Mouse (Mus musculus) lung, postnatal 36 days (tissue): Measurements from ENCODE around the gene Prmt2.
A peak's percentile ranks its signal among the peaks of the same experiment; 100 is the strongest.

Experiments
- DNase-seq: peaks from one replicate; pipeline ENCODE4 v3.0.0; 2022; ENCODE audit warnings: mixed read lengths

Prmt2 gene

DNA sequence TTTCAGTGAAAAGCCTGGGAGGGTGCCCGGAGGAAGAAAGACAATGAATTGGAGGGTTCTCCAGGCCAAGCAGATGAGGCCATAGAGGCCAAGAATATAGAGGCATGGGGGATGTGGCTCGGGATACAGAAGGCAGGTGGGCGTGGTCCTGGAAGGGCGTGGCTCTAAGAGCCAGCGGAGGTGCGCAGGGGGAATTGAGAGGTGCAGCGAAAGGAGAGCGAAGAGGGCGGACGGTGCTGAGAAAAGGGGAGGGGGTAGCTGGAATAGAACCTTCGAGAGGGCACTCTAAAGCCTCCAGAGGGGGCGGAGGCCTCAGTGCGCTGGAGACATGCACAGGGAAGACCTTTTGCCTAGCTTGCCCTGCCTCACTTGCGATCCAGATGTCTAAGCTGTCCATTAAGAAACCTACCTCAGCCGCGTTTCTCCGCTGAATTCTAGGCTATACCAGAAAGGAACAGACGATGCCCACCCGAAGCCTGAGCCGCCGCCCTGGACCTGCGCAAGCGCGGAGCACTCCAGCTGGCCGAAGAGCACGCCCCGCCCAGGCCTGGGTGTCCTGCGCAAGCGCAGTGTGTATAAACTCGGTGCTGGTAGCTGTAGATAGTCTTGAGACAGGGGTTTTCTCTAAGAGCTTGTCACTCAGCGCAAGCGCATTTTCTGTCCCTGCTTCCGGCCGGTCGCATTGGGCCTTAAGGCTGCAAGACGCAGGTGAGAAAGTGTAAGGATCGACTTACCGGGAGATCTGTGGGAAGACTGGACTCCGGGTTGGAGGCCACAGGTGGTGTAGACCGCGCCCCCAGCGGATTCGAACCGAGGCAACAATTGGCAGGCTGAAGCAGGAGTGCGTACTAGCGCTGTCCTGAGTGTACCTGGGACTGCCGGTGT is at the start of gene Prmt2:
Gene Prmt2 (minus strand): TSS at position 525 of the 885 bp plus-strand sequence.
- peak; percentile 91 for DNase-seq

DNA sequence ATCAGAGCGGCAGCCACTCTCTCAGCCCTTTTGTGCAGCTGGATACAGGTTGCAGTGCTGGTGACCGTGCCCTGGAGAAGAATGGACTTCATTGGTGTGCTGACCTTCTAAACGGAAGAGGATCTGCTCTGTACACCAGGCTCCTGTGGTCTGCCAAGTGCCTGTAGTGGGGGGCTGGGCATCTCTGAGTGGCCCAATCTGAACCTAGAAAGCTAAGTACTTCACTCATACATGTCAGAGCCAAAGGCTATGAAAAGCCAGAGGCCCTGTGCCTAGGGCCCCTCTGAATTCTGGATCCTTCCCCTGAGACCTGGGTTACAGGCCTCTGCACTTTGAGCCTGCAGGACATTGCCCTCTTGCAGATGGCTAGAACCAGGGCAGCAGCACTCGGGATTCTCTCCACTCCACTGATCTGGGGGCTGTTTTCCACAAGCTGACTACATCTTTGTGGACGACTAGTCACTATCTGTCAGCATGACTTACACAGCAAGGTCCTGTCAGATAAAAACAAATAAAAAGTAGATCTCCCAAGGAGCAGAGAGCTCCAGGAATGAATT is 41.0 kb upstream of the Prmt2 start:
- DNase-seq = no peak

DNA sequence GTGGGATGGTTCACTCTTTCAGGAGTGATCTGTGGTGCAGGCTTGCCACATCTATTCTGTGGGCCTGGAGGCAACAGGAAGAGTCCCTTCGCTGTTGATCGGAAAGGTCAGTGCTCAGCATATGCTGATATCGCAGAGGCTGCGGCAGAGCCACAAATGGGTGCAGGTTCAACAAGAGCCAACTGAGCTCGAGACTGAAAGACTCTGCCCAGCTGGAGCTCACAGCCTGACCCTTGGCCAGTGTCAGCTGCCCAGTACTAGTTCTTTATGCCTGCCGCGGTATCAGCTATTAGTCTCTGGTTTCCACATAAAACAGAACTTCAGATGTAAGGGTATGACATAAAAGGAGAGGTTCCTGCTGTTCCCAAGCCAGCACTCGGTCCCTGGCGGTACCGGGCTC is 37.6 kb upstream of the Prmt2 start:
- DNase-seq = no peak

DNA sequence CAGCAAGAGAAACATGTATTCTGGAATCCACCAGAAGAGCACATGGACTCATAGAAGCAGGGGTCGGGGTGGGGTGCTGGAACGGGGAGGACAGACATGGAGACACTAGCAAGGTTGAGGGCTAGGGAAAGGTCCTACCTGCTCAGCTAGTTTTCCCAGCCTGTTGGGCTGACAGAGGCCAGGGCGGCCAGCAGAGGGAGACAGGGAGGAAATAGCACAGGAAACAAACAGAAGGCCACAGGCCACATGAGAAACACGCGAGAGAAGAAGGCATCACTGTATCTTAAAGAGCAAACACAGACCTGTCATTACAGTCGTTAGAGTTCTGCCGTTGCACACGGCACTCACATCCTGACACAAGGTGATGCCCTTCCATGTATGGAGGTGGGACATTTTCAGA is 33.6 kb upstream of the Prmt2 start:
- peak; percentile 69 for DNase-seq

DNA sequence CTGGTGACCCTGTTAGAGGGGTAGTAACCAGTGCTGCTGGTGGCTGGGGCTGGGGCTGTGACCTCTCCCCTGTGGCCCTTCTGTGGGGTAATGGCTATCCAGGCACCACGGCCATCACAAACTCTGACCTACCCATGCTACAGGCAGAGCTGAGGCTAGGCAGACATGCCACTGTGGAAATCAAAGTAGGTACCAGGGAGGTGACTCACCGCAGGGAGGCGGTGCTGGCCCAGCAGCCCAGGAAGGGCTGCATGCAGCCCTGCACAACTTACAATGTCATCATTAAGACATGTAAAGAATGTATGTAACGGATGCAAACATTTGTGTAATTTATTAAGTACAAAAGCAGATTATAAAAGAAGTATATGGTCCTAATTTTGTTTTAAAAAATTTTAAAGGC is 24.8 kb upstream of the Prmt2 start:
- no peak for DNase-seq

DNA sequence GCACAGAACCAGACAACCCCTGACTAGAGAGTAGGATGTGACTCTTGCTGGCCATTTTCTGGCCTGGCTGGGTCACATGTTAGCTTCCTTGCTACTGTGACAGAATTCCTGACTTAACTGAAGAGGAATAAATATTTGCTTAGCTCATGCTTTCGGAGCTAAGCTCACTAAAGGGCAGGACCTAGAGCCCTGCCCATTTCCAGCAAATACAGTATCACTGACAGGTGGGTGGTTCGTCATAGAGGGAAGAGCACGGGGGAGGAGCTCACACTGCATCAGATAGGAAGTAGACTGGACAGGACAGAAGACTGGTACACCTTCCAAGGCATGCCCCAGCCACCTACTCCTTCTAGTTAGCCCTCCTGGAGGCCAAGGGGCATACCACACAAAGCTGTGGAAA is 23.8 kb upstream of the Prmt2 start:
- peak; percentile 57 for DNase-seq

DNA sequence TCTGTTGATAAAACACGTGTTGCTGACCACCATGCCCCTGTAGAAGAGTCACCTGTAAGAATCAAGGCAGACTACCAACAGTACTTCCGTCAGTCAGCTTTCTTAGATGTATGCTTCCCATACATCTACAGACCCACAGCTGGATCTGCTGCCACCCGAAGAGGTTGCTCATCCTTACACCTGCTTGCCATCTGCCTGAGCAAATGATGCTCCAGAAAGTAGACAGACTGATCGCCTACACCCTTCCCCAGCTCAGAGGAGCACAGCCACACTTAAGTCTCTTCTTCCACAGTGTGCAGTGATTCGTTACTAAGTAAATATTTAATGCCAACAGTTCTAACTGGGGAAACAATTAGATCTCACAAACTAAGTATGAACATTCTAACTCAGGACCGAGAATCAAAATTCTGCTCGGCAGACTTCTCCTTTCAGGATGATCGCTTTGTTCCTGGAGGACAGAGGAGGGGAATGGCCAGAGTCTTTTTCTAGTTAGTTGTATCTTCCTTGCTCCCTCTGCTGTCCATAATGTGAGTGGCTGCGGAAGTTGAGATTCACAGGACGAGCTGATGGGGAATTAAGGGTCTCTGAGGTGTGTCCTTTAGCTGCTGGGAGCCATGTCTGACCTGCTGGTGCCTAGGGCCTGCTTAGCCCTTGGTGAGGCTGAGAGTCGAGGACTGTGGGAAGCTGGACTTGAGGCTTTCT is 22.8 kb upstream of the Prmt2 start:
- peak; percentile 50 for DNase-seq

DNA sequence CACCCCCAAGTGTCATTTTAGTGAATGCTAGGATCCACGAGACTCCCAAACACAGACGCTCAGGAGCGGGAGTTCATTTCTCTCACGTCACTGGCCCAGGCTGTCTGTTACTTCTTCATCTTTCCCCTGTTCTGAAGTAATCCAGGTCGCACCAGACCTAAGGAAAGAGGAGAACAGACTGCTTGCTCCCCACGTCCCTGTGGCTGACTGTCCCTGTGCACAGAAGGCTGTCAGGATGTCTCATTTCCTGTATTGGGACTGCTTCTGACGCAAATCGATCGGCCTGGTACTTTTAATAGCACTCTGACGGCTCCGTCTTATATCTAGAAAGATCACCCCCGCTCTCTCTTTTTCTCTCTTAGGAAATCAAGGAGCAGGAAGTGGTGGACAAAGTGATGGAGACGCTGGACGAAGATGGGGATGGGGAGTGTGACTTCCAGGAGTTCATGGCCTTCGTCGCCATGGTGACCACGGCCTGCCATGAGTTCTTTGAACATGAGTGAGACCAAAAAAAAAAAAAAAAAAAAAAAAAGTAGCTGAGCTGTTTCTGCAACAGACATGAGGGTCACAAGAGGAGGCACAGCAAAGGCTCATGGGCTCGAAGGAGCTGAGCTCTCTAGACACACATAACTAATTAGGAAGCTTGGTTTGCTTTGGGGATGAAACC is 22.0 kb upstream of the Prmt2 start:
- DNase-seq = peak; percentile 33

DNA sequence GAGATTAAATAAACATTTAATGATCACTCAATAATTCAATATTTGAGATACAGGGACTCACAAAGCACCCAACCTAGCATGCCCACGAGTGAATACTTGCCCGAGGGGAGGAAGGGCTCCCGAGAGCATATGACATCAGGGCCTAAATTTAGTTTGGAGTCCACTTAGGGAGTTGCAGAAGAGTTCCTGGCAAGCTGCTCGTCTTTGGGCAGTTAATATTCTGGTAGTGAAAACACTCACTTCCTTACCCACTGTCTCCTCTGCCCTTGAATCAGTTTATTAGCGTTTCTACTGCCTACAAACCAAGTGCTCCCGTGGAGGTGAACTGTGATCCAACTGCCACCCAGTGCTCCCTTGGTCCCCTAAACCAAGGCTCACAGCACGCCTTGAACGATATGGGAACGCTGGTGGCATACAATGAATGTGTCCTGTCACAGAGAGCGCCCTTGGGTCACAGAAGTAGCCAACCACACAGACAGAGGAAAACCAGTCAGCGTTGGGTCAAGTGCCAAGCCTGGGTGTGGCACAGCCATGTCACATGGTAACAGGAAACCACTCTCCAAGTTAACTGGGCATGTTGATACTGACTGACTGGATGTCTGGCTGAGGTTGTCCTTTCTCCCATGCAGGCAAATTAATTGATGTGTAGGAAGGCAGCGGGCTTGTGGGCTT is 20.2 kb upstream of the Prmt2 start:
- peak; percentile 94 for DNase-seq

DNA sequence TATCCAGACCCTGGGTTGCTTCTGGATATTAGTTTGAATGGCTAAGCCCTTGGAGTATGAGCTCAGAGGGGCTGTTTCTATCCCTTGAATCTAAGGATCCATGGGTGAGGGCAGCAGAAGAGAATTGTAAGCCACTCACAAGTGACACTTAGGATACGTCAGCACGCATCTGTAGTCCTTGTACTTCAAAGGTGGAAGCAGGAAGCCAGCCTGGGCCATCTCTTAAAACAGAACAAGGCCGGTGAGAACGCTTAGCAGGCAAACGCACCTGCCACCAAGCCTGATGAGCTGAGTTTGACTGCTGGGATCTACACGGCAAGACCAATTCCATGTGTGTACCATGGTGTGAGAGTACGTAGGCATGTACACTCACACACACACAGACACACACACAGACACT is 19.6 kb upstream of the Prmt2 start:
- no peak for DNase-seq

DNA sequence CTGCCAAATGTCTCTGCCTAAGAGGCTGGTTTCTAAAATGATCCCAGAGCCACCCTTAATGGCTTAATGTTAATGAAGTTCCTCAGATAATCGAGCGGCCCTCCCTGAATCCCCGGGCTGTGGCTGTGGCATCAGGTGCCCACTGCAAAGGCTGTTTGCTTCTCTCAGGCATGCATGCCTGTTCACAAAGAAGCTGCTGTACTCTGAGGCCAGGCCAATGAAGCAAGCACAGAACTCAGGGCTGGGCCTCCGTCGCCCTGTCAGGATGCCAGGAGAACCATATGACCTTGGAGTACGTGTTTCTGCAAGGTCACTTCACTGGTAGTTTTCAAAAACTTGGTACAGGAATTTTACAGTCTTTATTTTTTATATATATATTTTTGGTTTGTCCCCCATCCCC is 18.0 kb upstream of the Prmt2 start:
- DNase-seq = no peak

DNA sequence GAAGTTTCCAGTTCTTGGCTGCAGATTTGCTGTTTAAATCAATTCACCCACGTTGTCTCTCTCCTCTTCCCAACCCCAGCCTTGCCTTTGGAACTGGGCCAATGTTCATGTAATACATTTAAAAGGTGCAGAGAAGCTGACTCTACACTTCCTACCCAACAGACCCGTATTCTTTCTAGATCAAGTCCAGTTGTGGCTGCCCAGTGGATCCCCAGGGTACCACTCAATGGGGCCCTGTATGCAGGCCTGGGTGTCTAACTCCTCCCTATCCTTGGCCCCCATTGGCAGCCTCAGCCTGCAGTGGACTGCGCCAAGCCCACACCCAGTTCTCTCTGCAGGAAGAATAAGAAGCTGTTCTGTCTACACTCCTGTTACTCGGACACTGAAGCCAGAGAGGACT is 15.9 kb upstream of the Prmt2 start, which contains the start of gene S100b:
Gene S100b (plus strand): TSS at position 318 of the 400 bp plus-strand sequence.
- peak; percentile 25 for DNase-seq

DNA sequence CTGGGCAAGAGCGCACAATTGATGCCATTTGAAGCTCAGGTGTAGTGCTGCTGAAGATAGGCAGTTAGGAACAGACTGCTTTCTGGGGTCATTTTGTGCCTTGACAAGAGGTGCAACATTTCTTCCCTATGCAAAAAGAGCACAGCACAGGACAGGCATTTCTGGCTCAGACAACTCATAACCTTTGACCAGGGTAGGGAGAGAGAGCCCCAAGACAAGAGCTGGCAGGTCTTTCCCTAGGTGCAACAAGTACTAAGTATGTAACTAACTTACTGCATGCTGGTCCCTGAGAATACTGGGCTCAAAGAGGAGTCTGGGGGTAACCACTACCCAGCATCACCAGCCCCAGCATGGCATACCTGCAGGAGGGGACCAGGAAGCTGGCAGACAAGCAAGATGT is 15.4 kb upstream of the Prmt2 start:
- no peak for DNase-seq

DNA sequence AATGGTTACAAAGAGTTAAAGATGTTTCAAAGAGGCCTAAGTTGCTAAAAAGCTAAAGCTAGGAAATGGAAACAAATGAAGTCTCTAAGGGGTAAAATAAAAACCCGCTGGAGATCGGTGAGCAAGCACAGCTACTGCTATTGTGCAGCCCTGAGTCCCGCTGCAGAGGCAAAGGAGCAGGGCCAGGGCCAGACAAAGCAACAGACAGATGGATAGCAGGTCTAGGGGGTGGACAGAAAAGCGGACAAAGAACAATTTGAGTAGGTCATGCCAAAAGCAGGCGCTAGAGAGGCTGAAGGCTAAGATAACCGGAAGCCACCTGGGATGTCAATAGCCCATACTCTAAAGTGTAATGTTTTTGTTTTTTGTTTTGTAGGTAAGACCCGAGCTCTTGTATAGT is 13.2 kb upstream of the Prmt2 start:
- DNase-seq = no peak

DNA sequence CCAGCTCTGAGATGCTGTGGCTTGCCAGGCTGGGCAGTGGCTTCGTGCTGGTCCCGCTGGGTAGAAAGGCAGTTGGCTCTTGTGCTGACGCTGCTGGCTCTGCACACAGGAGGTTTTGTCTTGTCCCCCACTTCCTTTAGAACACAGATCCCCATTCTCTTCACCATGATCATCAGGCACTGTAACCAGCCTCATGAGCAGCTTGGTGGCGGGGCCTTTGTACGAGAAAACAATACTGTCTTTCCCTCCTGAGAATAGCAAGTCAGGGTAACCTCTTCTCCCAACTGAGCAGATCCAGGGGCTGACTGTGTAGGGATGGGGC is 10.9 kb upstream of the Prmt2 start:
- no peak for DNase-seq

DNA sequence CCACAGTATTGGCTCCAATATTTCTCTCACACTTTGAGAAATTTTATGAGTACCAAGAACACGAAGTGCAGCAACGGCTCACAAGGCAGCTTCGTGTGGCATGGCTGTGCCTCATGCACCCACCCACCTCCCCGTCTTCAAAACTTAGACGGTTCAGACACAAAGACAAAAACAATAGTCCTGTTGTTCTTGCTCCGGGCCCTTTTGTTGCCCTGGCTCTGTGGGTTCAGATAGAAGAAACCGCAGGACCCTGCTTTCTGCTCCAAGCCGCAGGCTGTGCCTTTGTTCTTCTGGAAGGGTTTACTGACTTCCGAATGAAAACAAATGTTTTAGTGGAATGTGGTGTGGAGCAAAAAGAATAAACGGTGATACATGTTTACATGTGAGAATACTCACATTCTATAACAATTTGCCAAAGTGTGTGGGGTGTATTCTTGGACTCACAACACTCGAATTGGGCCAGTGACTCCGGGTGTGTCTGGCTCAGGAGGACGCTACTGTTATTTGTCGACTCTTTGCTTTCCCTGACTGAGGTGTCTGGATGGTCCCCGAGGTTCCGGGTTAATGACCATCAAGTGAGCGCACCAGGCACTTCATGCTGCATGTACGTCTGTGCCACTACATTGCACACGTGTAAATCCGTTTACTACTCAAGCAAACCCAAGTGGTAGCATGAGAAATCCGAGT is 10.4 kb upstream of the Prmt2 start:
- DNase-seq = no peak

DNA sequence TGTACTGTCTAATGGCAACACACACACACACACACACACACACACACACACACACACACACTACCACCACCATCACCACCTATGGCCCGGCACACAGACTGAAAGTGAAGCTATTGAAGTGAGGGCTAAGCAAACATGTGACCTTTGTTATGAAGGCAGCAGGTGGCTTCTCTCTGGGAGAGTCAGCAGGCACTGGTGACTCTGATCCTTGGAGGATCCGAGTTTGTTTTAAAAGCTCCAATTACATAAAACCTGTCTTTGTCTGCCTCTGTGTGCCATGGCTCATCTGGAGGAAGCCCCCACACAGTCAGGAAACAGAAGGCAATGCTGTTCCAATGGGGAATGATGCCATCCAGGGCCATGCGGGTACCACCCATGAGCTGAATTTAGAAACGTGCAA is 8.9 kb upstream of the Prmt2 start:
- DNase-seq = no peak

DNA sequence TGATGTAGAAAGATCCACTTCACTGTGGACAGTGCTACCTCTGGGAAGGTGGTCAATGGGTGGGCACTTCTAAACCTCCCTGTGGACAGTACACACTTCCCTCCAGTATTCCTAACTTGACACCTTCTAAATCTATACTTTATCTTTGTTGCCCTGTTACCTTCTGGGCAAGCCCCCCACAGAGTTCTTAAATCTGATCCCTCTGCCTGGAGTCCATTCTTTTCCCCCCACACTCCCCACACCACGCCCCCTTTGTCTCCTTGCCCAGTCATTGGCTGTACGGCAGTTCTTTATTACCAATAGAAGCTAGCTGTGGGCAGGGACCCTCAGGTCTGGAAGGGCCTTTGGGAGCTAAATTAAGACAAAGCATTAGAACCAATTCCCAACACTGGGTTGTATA is 7.4 kb upstream of the Prmt2 start:
- DNase-seq = no peak

DNA sequence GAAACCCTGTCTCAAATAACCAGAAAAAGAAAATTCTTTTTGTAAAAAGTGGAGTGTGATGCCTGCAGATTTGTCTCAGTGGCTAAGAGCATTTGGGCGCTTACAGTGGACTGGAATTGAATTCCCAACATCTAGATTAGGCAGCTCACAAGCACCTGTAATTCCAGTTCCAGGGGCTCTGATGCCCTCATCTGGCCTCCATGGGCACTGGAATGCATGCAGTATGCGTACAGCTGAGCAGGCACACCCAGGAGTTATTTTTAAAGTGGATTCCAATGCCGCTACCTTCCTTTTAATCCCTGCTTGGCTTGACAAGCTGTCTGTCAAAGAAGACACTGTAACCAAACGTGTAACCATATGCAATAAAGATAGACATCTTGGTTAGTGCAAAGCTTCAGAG is 1.7 kb upstream of the Prmt2 start:
- peak; percentile 58 for DNase-seq

DNA sequence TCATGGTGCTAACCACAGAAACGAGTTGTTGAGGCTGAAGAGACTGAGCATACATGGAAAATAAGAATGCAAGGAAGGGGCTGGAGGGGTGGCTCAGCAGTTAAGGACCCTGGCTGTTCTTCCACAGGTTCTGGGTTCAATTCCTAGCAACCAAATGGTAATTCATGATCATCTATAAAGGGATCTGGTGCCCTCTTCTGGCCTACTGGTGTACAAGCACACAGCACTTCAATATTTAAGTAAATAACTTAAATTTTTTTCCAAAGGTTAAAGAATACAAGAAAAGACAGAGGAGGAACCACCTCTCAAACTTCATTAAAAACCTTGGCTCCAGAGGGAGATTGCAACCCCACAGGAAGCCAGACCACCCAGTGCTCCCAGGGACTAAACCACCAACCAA is 8.0 kb downstream of the Prmt2 start:
- peak; percentile 18 for DNase-seq

DNA sequence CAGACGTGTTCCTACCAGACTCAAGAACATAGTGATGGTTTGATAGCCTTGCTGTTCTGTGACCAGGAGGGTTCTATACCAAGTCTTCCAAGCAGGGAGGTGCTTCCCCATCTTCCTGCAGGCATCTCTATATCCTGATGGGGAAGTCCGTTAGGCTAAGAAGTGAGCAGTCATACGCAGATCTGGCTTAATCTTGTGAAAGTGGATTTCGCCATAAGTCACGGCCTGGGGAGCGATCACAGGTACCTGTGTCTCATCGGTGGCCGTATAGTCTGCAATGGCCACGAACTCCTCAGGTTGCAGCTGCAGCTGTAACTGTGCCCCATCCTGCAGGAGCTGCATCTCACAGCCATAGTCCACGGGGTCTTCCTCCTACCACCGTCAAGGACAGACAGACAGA is 11.7 kb downstream of the Prmt2 start:
- DNase-seq = no peak

DNA sequence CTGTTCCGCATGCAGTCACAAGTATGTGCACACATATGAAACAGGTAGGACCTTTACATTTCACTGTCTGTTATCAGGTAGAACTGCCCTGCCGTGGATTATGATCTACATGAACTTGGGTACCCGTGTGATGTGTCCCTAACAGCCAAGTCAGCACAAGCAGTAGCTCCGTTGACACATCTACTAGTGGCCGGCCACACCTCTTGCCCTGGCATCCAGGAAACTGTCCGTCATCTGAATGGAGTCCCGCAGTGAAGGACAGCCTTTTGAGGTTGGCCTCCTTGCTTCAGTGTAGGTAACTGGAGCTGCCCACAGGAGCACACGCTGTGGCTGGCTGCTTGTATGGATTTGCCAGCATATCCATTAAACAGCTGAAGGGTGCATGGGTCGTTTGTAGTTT is 19.4 kb downstream of the Prmt2 start:
- peak; percentile 10 for DNase-seq
